Mouse (Mus musculus) naive thymus-derived CD4-positive, alpha-beta T cell, adult 2 months (primary cell): ENCODE data around the gene Ucp1.
"Not testable (repeated sequence)": the region's sequence is repeated elsewhere in the genome, so short reads cannot be mapped to it uniquely, and the experiment has no call there.

Experiments used
- DNase-seq: peaks from one replicate; pipeline ENCODE4 v3.0.0-alpha.2; 2011; ENCODE audit warnings: low read depth

Ucp1 gene

DNA sequence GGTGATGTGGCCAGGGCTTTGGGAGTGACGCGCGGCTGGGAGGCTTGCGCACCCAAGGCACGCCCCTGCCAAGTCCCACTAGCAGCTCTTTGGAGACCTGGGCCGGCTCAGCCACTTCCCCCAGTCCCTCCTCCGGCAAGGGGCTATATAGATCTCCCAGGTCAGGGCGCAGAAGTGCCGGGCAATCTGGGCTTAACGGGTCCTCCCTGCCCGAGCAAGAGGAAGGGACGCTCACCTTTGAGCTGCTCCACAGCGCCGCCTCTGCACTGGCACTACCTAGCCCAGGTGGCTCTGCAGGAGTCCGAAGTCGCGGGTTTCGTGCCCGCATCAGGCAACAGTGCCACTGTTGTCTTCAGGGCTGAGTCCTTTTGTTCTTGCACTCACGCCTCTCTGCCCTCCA, at the start of gene Ucp1:
Ucp1 (plus strand) TSS at position 177 of the 400 bp plus-strand sequence.
- DNase-seq, result no peak

DNA sequence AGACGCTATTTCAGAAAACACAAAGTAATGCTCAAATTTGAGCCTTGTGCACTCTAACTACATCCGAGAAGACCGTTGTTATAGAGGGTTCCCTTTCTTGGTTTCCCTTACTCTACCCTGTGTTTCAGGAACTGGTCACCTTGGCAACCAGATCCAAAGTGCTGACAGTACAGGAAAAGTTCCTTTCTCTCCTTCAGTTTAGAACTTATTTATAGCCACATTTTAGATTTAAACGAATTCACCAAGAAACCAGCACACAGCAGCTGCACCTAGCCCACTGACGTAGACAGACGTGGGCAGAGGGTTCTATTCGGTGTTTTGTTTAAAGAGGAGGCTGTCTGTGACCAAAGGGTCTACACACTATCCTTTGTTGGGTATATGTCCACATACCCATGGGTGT, 46.0 kb upstream of the Ucp1 start:
- no peak for DNase-seq

DNA sequence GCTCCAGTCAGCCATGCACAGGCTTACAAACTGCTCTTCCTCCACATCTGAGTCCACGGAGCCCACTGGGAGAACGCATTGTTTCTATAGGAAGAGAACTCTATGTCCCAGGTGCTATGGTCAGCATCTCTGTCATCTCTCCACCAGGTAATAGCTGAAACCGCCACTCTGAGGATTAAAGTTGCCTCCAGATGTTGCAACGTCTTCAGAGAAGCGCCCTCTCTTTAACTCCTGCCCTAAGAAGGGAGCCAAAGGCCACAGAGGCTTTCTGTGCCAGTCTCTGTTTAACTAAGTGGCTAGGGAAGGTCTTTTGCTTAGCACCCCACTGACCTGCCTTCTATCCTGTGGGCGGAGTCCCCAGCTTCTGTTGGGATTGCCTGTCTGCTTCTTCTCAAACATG, 39.3 kb upstream of the Ucp1 start:
- DNase-seq, result no peak

DNA sequence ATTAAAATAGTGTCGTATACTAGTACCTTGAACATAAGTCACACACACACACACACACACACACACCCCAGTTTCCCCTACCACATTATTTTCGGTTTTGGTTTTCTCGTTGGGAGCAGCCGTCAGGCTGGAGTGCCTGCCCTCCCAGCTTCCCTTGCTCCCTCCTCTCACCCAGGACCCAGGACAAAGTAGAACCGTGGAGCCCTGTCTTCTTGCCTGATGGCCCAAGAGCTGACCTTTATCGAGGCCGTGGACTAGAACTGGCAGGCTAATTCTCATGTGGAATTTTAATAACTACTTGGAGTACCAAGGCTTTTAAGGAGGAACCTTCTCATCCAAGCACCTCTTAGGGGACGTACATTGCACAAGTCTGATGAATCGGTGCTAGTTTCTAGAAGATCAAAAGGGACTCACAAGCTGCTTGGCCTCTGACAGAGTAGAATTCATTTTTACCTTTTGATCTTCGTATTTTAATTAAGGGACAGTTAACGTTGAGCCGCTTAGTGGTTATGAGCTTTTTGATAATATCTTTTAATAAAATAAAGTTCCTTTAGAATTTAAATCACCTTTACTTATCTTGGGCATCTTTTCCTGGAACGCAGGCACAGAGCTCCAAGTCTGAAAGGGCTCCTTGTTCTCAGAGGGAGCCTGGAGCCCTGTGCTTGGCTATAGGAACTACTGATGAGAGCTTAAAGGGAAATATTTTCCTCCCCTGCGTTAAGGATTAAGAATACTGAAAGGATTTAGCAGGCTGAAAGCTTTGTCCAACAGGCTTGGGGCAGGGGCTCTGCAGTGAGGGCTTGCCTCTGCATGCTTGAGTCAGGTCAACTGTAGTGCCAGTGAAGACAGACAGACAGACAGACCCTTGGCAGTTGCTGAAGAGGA, 38.5 kb upstream of the Ucp1 start:
- no peak for DNase-seq

DNA sequence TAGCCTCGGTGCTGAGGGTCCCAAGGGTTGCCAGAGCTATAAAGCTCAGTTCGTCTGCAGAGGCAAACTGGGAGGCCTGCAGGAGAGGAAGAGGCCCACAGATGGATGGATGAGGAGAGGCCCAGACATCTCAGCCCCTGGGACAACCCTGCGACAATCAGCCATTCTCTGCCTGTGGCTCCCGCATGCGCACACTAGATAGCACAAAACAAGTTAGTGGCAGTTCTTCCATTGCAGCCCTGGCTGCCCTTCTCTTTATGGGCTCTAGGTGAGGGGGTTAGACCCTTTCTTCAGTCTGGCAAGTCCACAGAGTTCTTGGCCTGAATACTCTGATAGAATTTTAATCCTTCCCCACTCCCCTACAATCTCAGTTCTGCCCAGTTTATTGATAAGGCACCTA, 37.4 kb upstream of the Ucp1 start:
- no peak for DNase-seq

DNA sequence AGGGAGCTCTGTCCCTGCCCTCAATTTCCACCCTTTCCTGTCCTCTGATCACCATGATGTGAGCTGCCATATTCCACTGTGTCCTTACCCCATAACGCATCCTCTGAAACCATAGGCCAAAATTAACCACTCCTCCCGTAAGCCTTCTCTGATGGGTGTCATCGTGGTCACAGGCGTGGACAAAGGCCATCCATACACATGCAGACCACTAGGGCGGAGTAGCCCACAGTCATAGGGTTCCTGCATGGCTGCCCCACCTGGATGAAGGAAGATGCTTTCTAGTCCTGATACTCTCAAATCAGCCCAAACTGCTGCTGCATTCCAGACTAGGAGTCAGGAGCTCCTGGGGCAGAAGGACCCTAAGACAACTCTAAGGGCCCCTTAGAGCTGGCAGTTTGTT, 32.5 kb upstream of the Ucp1 start:
- DNase-seq, result no peak

DNA sequence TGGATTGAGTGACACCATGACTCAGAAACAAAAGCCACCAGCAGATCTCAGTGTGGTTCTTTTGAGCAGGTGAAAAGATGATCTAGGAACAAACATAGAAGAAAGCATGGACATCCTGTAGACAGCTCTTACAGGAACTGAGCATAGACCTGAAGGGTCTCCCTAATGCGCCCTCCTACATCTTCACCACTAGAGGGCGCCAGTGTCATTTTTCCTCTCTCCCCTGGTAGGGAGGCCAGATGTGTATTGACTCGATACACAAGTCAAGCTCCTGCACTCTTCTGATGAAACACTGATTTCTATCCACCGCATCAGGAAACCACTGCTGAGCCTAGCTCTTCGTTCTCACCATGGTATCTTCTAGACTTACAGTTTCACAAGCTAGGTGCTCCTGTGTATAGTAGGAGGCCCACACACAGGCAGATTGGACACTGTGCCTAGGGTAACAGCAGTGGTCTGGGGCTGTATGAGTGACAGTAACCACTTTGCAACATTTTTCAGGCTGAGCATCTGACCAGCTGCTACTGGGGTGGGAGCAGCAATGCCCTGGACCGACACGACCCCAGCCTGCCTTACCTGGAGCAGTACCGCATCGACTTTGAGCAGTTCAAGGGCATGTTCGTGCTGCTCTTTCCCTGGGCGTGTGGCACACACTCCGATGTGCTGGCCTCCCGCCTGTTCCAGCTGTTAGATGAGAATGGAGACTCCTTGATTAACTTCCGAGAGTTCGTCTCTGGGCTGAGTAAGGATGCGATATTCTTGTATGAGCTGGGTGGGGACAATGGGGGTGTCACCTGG, 29.5 kb upstream of the Ucp1 start:
- DNase-seq, result peak; percentile 72

DNA sequence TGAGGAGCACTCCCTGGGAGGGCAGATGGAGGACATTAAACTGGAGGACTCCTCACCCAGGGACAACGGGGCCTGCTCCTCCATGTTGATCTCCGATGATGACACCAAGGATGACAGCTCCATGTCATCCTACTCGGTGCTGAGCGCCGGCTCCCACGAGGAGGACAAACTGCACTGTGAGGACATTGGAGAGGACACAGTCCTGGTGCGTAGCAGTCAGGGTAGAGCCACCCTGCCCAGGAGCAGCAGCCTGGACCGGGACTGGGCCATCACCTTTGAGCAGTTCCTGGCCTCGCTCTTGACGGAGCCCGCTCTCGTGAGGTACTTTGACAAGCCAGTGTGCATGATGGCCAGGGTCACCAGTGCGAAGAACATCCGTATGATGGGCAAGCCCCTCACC, 19.0 kb upstream of the Ucp1 start:
- DNase-seq, result no peak

DNA sequence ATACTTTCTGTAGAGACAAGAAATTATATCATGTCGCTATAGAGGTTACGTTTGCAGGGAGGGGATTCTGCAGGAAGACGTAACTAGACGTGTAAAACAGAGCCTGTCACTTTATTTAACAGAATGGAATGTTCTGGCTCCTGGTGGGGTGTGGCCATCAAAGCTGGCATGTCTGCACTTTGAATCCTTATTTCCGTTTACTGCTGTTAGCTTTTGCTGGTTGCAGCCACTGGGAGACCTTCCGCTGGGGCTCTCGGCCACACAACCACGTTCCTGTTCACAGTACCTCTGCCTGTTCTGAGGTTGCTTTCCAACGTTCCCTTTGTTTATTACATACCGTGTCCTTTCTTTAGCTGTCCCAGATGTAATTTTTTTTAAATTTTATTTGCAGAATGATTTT, 17.7 kb upstream of the Ucp1 start:
- DNase-seq, result no peak

DNA sequence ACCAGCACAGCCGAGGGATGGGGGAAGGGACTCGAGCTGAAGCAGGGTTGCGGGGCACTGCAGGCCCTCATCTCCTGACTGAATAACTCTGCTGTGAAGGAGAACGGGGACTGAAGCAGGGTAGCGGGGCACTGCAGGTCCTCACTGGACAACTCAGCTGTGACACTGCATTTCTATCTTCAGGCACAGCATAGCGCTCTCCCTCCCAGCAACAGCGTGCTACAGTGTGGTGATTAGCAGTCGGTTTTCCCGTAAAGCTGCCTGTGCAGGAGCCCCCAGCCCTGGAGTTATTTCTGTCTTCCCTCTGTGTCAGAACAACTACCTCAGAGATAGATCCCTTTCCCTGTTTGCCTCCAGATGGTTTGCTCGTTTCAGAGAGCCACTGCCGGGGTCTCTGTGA, 15.7 kb upstream of the Ucp1 start:
- no peak for DNase-seq

DNA sequence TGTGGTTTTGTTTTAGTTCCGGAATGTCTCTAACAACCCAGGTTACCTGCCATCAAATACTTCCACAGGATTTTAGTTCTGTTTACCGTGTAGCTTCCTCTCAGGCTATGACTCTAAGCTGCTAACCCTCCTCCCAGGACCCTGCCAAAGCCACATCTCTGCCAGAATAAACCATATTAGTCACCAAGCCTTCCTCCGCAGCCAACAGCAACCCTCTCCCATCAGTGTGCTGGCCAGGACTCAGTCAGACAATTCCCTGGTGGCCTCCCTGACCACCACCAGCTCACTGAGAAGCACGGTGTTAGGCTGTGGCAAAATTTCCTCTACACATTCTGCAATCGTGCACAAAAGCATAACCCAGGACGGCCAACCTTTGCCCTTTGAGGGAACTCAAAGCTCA, 11.7 kb upstream of the Ucp1 start:
- no peak for DNase-seq

DNA sequence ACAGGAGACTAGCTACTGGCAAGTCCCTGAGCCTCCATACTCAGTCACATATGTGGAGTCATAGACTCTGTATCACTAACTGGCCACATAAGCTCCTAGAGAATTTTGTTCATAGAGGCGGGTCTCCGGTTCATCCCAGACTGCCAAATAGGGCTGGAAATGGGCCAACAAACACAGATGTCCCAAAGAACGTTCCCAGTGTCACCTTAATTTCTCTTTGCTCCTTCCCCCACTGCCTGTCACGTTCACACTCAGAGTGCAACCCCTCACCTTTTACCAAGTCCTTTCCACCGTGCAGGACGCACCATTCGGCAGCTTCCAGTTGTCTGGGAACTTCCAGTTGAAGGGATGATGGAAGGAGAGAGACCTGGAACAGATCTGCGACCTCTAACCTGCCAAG, 4.8 kb upstream of the Ucp1 start:
- DNase-seq, result no peak

DNA sequence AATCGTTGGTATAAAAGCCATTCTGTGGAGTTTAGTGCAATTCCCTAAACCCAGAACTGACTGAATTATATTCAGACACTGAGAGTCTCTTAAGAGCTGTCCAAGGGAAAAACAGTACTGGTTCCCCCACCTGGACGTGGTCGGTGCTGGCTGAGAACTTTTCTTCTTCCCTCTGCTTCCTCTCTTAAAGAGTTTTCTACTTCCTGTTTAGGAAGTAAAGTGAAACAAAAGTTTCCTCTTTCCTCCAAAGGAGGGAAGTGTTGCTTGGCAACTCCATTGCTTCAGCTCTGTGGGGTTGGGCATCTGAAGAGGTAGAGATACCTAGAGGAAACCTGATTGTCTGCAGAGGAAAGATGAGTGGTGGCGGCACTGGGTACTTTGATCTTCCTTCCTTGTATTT, 7.2 kb downstream of the Ucp1 start:
- DNase-seq, result no peak

DNA sequence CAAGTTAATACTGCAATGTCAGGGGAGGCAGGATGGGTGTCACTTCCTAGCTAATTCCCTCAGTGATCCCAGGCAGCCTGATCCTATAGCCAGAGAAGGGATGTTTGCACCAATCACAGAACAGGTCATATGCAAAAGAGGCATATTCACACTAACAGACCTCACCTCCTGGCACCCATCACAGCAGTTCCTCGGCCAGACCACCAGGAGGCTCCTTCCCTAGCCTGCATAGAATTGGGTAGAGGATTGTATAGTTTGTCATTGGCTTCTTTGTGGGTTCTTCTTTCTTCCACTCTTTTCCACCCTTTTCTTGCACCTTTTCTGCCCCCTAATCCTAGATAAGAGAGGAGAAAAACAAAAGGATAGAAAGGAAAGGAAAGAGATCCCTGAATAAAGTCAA, 10.0 kb downstream of the Ucp1 start:
- peak; percentile 12 for DNase-seq

DNA sequence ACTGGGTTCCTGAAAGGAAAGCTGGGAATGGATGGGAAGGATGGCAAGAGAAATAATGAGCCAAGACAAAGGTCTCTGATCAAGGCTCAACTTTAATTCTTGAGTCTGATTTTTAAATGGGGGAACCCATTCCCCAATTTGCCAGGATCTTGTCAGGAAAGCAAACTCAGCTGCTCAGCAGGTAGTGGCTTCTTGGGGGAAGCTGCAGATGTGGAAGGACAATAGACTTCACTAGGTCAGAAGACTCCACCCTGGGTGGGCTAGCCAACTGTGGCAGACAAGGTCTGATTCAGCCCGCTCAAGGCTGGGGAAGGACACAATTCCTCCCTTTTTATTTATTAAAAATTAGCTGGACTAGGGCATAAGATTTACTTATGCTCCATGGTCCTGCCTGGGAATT, 14.8 kb downstream of the Ucp1 start:
- no peak for DNase-seq

DNA sequence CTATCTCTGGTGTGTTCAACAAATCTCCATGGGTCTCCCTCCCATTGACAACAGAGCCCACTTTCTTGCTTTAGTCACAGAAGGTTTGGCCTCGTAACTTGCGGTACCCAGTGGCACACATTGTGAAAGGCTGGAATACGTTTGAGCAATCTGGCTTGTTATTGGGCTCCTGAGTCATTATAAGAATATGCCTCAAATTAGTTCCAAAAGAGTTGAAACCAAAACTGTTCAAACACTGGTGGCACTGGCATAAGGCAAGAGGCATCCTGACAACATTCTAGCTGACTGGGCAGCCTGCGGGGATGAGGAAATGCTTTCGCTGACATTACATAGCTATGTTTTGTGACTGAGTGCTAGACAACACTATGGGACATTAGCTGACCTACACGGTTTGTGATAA, 19.7 kb downstream of the Ucp1 start:
- no peak for DNase-seq

DNA sequence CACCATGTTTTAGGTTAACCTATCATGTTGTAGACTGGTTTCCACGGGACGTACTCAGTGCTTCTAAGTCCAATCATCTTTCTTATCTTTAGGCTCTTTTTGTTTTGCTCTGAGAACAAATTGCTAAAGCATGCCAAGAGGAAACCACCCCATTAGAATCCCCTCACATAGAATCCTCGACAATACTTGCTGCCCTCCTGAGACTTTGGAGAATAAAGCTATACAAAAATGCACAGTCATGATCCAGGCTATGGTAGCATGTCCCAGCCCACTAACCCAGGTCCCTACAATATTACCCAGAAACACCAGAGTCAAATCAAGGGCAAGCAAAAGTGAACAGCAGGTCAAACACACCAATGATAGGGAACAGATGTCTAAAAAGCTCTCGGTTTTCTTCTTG, 24.9 kb downstream of the Ucp1 start:
- DNase-seq, result not testable (repeated sequence)

DNA sequence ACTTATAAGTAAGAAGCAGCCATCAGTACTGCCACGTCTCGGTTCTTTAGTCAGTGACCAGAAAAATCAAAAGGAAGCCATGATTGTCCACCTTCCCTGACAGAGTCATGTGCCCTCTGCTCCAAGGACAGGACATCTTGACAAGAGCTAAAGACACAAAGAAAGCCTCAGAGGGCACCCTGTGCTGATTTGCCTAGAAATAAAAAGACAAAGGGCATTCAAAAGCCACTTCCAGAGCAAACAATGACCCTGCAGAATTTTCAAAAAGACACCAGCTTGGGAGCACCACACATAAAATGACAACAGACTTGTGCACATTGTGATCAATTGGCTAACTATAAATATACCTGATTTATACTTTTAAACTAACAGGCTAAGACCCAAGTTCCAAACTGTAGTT, 25.5 kb downstream of the Ucp1 start:
- no peak for DNase-seq

DNA sequence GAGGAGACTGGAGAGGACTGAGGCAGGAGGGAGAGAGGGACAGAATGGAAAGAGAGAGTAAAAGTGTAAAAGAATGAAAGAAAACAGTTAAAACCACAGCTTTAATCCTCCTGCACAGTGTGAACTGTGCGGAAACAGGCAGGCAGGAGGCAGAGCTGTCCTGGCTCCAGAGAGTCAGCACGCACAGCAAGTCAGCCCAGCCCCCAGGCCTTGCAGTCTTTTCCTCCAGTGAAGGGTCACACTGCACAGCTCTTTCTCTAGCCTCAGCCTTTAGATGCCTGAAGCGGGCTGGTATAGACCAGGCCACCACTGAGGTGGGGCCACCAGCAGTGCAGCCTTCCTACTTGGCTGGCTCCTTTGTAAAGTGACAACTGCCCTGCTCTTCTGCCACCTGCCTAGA, 30.4 kb downstream of the Ucp1 start:
- no peak for DNase-seq

DNA sequence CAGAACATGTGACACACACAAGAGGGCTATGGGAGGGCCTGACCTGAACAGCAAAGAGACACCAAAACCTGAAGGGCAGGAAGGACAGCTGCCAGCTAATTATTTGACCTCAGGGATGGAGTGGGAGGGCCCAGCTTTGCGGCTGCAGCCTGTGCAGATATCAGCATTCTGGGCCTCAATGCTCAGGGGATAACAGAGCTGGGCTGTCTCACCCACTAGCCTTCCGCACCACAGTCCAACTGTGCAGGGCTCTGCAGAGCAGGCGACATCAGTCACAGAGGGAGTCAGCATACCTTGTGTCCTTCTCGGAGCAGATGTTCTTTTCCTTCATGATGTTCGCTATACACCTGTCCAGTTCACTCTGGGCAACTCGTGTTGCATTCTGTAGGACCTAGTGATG, 32.2 kb downstream of the Ucp1 start:
- DNase-seq, result no peak

DNA sequence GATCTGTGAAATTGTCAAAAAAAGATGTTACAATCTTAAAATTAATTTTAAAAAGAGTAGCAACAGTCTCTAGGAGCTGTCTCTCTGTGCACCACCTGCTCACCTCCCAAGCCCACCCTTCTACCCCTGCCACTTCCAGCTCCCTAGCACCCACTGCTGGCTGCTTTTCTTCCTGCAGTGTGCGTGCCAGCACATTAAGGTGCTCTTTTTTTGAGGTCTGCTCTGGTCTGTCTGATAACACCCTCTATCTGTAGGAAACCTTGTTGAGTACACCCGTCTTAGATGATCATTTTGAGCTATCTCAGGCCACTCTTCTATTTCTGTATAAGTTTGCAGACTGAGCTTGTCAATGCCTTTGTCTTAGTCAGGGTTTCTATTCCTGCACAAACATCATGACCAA, 32.9 kb downstream of the Ucp1 start:
- DNase-seq, result no peak

DNA sequence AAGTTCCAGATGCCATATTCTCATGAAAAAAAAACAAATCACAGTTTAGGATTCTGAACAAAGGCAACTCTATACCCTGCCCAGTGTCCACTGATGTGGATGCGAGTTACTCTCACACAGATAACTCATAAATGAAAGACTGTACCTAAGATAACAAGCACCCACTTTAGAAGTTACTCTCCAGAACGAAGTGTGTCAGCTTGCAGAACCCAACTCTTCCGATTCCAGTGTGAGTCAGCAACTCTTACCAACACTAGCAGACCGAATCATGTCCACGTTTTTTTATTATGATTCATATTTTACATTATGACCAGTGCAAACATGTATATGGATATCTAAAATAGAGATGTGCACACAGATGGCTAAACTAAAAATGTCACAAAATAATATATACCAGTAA, 37.7 kb downstream of the Ucp1 start:
- no peak for DNase-seq

DNA sequence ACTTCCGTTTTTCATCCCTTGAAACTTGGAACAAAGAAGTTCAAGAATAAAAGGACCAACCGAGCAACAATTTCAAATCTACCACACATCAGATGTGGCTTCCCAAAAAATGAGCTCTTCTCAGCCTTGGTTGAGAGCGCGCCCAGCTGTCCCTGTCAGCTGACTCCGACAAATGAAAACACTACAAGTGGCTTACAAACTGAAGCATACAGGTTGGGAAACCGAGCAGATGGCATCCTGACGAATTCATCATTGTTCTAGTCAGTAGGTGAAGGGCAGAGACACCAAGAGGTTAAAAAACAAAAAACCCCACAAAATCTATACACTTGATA, 41.4 kb downstream of the Ucp1 start:
- DNase-seq, result no peak
